Mouse (Mus musculus): Measurements from ENCODE around the gene Grik5.

GRCm38 (mm10) chr7:25008635-25009034 is 63.5 kb downstream of the Grik5 start:
- no peak for TF ChIP-seq CTCF (IDR thresholded peaks at IDR 0.05; ENCODE audit: low read depth)
- TF ChIP-seq EP300 (IDR thresholded peaks at IDR 0.05; ENCODE audit: low read depth): no peak

Data from liver, postnatal 0 days (tissue).